Mouse (Mus musculus) kidney, adult 2 months (tissue): ENCODE measurements around the gene Abhd2.

Source experiments
- CTCF ChIP-seq: fragments of 200-500 bp; conservative IDR thresholded peaks from 2 replicates; pipeline ENCODE4 v1.5.1; 2011; ENCODE audit warnings: low read depth, mild to moderate bottlenecking, control low read depth, low read length, moderate library complexity, mixed read lengths; ENCODE audit not compliant: insufficient read depth, insufficient read length
- POLR2A ChIP-seq: fragments of 200-500 bp; IDR thresholded peaks from one replicate; pipeline ENCODE4 v1.6.1; 2011; ENCODE audit warnings: low read depth, low read length, control low read depth

DNA sequence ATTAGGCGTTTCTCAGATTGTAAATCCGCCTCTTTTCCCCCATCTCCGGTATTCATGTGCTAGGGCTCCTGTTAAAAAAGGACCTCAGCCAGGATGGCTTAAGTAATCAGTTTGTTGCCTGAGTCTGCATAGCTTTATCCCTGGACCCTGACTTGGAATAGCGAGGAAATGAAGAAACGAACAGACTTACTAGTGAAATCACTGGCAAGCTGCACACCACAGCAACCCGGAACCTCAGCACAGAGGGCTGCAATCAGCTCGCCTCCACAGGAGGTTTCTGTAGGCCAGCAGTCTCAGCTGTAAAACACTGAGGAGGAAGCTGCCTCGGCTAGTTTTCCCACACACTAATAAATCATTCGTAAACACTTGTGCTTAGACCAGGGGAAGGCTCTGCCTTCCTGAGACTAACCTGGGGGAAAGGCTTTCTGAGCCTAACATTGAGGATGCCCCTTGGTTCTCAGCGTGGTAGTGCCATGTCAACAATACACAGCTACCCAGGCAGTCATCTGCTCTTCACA lies 124.5 kb downstream of the Abhd2 start:
- no peak for TF ChIP-seq CTCF
- TF ChIP-seq POLR2A = no peak
